Mouse (Mus musculus): ENCODE measurements around the gene Mcts1. TPM values are rescaled to one million over a fixed set of nuclear protein-coding genes. Genes with fewer than 3 reads are reported as not detected.

Gene Mcts1
- 0.11 TPM in 1 of 2 replicates, not detected in the other for polyA plus RNA-seq (2012)

- Histone ChIP-seq H3K4me3 (replicated peaks) (peak within 1 kb of the TSS; percentile 71), H3K4me1 (ENCODE audit: control insufficient read depth) (peaks cover 10% of the 10 kb centered on the region), H3K27me3 (ENCODE audit: control insufficient read depth) (no peaks in the 10 kb centered on the region), H3K9me3 (ENCODE audit: control insufficient read depth, low read length) (no peaks in the 10 kb centered on the region), H3K36me3 (ENCODE audit: control insufficient read depth) (no peaks in the 10 kb centered on the region)
- TF ChIP-seq TAL1 (IDR thresholded peaks at IDR 0.05; ENCODE audit: low read length) (no peak), GATA1 (IDR thresholded peaks at IDR 0.05; ENCODE audit: low read length) (no peak)
Observed at GRCm38 (mm10) chrX:38600177-38600994, at the start of gene Mcts1. Mcts1 (plus strand) TSS chrX:38600578.

GRCm38 (mm10) chrX:38553255-38553654 lies 47.1 kb upstream of the Mcts1 start:
- H3K4me3 ChIP-seq (replicated peaks), result no peak overlapping the region

GRCm38 (mm10) chrX:38563941-38564541 lies 36.3 kb upstream of the Mcts1 start:
- Histone ChIP-seq H3K4me1 (ENCODE audit: control insufficient read depth) (peaks cover 19% of the 10 kb centered on the region), H3K4me3 (replicated peaks) (peak overlapping the region; percentile 83), H3K27me3 (ENCODE audit: control insufficient read depth) (no peaks in the 10 kb centered on the region), H3K9me3 (ENCODE audit: control insufficient read depth, low read length) (no peaks in the 10 kb centered on the region), H3K36me3 (ENCODE audit: control insufficient read depth) (peaks cover 30% of the 10 kb centered on the region)
- TF ChIP-seq TAL1 (IDR thresholded peaks at IDR 0.05; ENCODE audit: low read length) (no peak), GATA1 (IDR thresholded peaks at IDR 0.05; ENCODE audit: low read length) (no peak)

More at GRCm38 (mm10) chrX:38553255-38553654, 47.1 kb upstream of the Mcts1 start:
- H3K36me3 ChIP-seq (ENCODE audit: control insufficient read depth), result peaks cover 61% of the 10 kb centered on the region
- no peaks in the 10 kb centered on the region for H3K4me1 ChIP-seq (ENCODE audit: control insufficient read depth)
- TF ChIP-seq GATA1 (IDR thresholded peaks at IDR 0.05; ENCODE audit: low read length) (no peak), TAL1 (IDR thresholded peaks at IDR 0.05; ENCODE audit: low read length) (no peak)
- H3K9me3 ChIP-seq (ENCODE audit: control insufficient read depth, low read length), result no peaks in the 10 kb centered on the region
- H3K27me3 ChIP-seq (ENCODE audit: control insufficient read depth), result no peaks in the 10 kb centered on the region

GRCm38 (mm10) chrX:38564542-38565175 lies 35.7 kb upstream of the Mcts1 start:
- peaks cover 28% of the 10 kb centered on the region for H3K36me3 ChIP-seq (ENCODE audit: control insufficient read depth)
- no peaks in the 10 kb centered on the region for H3K9me3 ChIP-seq (ENCODE audit: control insufficient read depth, low read length)
- H3K4me1 ChIP-seq (ENCODE audit: control insufficient read depth), result peaks cover 19% of the 10 kb centered on the region
- H3K4me3 ChIP-seq (replicated peaks), result peak overlapping the region; percentile 83
- no peaks in the 10 kb centered on the region for H3K27me3 ChIP-seq (ENCODE audit: control insufficient read depth)
- TF ChIP-seq TAL1 (IDR thresholded peaks at IDR 0.05; ENCODE audit: low read length), result no peak
- no peak for TF ChIP-seq GATA1 (IDR thresholded peaks at IDR 0.05; ENCODE audit: low read length)

GRCm38 (mm10) chrX:38565176-38565542 lies 35.2 kb upstream of the Mcts1 start:
- TF ChIP-seq GATA1 (IDR thresholded peaks at IDR 0.05; ENCODE audit: low read length), result no peak
- TF ChIP-seq TAL1 (IDR thresholded peaks at IDR 0.05; ENCODE audit: low read length), result no peak
- peaks cover 19% of the 10 kb centered on the region for H3K4me1 ChIP-seq (ENCODE audit: control insufficient read depth)
- H3K4me3 ChIP-seq (replicated peaks), result peak overlapping the region; percentile 83

GRCm38 (mm10) chrX:38566521-38567205 lies 33.7 kb upstream of the Mcts1 start:
- peaks cover 19% of the 10 kb centered on the region for H3K4me1 ChIP-seq (ENCODE audit: control insufficient read depth)
- no peaks in the 10 kb centered on the region for H3K27me3 ChIP-seq (ENCODE audit: control insufficient read depth)
- H3K36me3 ChIP-seq (ENCODE audit: control insufficient read depth), result peaks cover 18% of the 10 kb centered on the region
- H3K4me3 ChIP-seq (replicated peaks), result no peak overlapping the region
- TF ChIP-seq GATA1 (IDR thresholded peaks at IDR 0.05; ENCODE audit: low read length), result no peak
- no peak for TF ChIP-seq TAL1 (IDR thresholded peaks at IDR 0.05; ENCODE audit: low read length)
- H3K9me3 ChIP-seq (ENCODE audit: control insufficient read depth, low read length), result no peaks in the 10 kb centered on the region

More at GRCm38 (mm10) chrX:38565176-38565542, 35.2 kb upstream of the Mcts1 start:
- Histone ChIP-seq H3K9me3 (ENCODE audit: control insufficient read depth, low read length) (no peaks in the 10 kb centered on the region), H3K27me3 (ENCODE audit: control insufficient read depth) (no peaks in the 10 kb centered on the region), H3K36me3 (ENCODE audit: control insufficient read depth) (peaks cover 26% of the 10 kb centered on the region)

GRCm38 (mm10) chrX:38576078-38576477 lies 24.3 kb upstream of the Mcts1 start, which contains the start of gene Cul4b:
Cul4b (minus strand) TSS chrX:38576196.
- H3K36me3 ChIP-seq (ENCODE audit: control insufficient read depth), result peaks cover under 1% of the 10 kb centered on the region
- H3K4me1 ChIP-seq (ENCODE audit: control insufficient read depth), result peaks cover 27% of the 10 kb centered on the region
- no peaks in the 10 kb centered on the region for H3K9me3 ChIP-seq (ENCODE audit: control insufficient read depth, low read length)
- no peaks in the 10 kb centered on the region for H3K27me3 ChIP-seq (ENCODE audit: control insufficient read depth)
- TF ChIP-seq TAL1 (IDR thresholded peaks at IDR 0.05; ENCODE audit: low read length) (0 out of 3 replicates have a peak, but pooled peaks have one; percentile 10), GATA1 (IDR thresholded peaks at IDR 0.05; ENCODE audit: low read length) (no peak)
- peak within 1 kb of the TSS; percentile 45 for H3K4me3 ChIP-seq (replicated peaks)

- no peak for TF ChIP-seq GATA1 (IDR thresholded peaks at IDR 0.05; ENCODE audit: low read length)
- Histone ChIP-seq H3K4me1 (ENCODE audit: control insufficient read depth) (peaks cover 42% of the 10 kb centered on the region), H3K36me3 (ENCODE audit: control insufficient read depth) (no peaks in the 10 kb centered on the region), H3K4me3 (replicated peaks) (no peak overlapping the region), H3K9me3 (ENCODE audit: control insufficient read depth, low read length) (no peaks in the 10 kb centered on the region), H3K27me3 (ENCODE audit: control insufficient read depth) (no peaks in the 10 kb centered on the region)
Observed at GRCm38 (mm10) chrX:38581140-38581539, 19.2 kb upstream of the Mcts1 start.
